Mouse (Mus musculus) yolk sac, embryonic 10.5 days (tissue): Measurements from ENCODE around the gene Slc28a3.
A peak's percentile ranks its signal among the peaks of the same experiment; 100 is the strongest.

Source experiments
- DNase-seq: peaks from one replicate; pipeline ENCODE4 v3.0.0-alpha.2; 2017; ENCODE audit warnings: low spot score

Gene Slc28a3

GRCm38 (mm10) chr13:58610716-58611115 is at the start of gene Slc28a3:
Slc28a3 (minus strand) TSS chr13:58610877.
- no peak for DNase-seq

GRCm38 (mm10) chr13:58657987-58658386 is 47.3 kb upstream of the Slc28a3 start:
- no peak for DNase-seq

- DNase-seq = no peak
These were observed 46.2 kb upstream of the Slc28a3 start for GRCm38 (mm10) chr13:58656885-58657284.

- DNase-seq = no peak
These were observed 44.9 kb upstream of the Slc28a3 start for GRCm38 (mm10) chr13:58655552-58655951.

- no peak for DNase-seq
These were observed 29.7 kb upstream of the Slc28a3 start for GRCm38 (mm10) chr13:58640330-58640729.

- no peak for DNase-seq
These were observed 28.3 kb upstream of the Slc28a3 start for GRCm38 (mm10) chr13:58638950-58639349.

- peak; percentile 28 for DNase-seq
These were observed 26.8 kb upstream of the Slc28a3 start for GRCm38 (mm10) chr13:58637360-58638002.

GRCm38 (mm10) chr13:58633887-58634286 is 23.2 kb upstream of the Slc28a3 start:
- DNase-seq = no peak

- no peak for DNase-seq
These were observed 20.1 kb upstream of the Slc28a3 start for GRCm38 (mm10) chr13:58630756-58631155.

- no peak for DNase-seq
These were observed 18.8 kb upstream of the Slc28a3 start for GRCm38 (mm10) chr13:58629365-58630050.

GRCm38 (mm10) chr13:58622647-58623046 is 12.0 kb upstream of the Slc28a3 start:
- no peak for DNase-seq

GRCm38 (mm10) chr13:58619301-58619700 is 8.6 kb upstream of the Slc28a3 start:
- DNase-seq = no peak

- no peak for DNase-seq
These were observed 618 bp downstream of the Slc28a3 start for GRCm38 (mm10) chr13:58610059-58610458.

- no peak for DNase-seq
These were observed 9.3 kb downstream of the Slc28a3 start for GRCm38 (mm10) chr13:58601201-58601855.

GRCm38 (mm10) chr13:58598578-58598977 is 12.1 kb downstream of the Slc28a3 start:
- peak; percentile 21 for DNase-seq

- DNase-seq = peak; percentile 16
These were observed 17.5 kb downstream of the Slc28a3 start for GRCm38 (mm10) chr13:58593129-58593528.

GRCm38 (mm10) chr13:58591912-58592311 is 18.8 kb downstream of the Slc28a3 start:
- no peak for DNase-seq

- no peak for DNase-seq
These were observed 20.0 kb downstream of the Slc28a3 start for GRCm38 (mm10) chr13:58590630-58591029.

- DNase-seq = peak; percentile 62
These were observed 21.2 kb downstream of the Slc28a3 start for GRCm38 (mm10) chr13:58589517-58589858.

- no peak for DNase-seq
These were observed 21.8 kb downstream of the Slc28a3 start for GRCm38 (mm10) chr13:58588655-58589516.

GRCm38 (mm10) chr13:58587962-58588361 is 22.7 kb downstream of the Slc28a3 start:
- no peak for DNase-seq

GRCm38 (mm10) chr13:58566181-58566580 is 44.5 kb downstream of the Slc28a3 start:
- DNase-seq = no peak
